Mouse (Mus musculus) liver, embryonic 15.5 days (tissue): ENCODE measurements around the gene Aff1. TPM values are rescaled to one million over a fixed set of nuclear protein-coding genes. Genes with fewer than 3 reads are reported as not detected.

Experiments used
- ATAC-seq: fragments of 200-750 bp; cut with Nextera tagmentation; 2 replicates; pipeline ENCODE4 v1.8.0; 2017; ENCODE audit warnings: moderate number of reproducible peaks, mild to moderate bottlenecking, moderate library complexity; ENCODE audit not compliant: insufficient read depth
- H3K27ac ChIP-seq: fragments of 300-500 bp; sonication (generic); replicated peaks from 2 replicates; pipeline ENCODE4 v1.5.1; 2015; ENCODE audit warnings: mild to moderate bottlenecking, inconsistent platforms
- H3K27me3 ChIP-seq: fragments of 300-500 bp; sonication (generic); 2 replicates; pipeline ENCODE4 v1.6.1; 2015; ENCODE audit warnings: mild to moderate bottlenecking, inconsistent platforms
- H3K36me3 ChIP-seq: fragments of 300-500 bp; sonication (generic); replicated peaks from 2 replicates; pipeline ENCODE4 v1.6.1; 2015; ENCODE audit warnings: moderate library complexity, mild to moderate bottlenecking, inconsistent platforms
- H3K4me1 ChIP-seq: fragments of 300-500 bp; sonication (generic); replicated peaks from 2 replicates; pipeline ENCODE4 v1.6.1; 2015; ENCODE audit warnings: inconsistent platforms
- H3K4me2 ChIP-seq: fragments of 300-500 bp; sonication (generic); 2 replicates; pipeline ENCODE4 v1.6.1; 2015; ENCODE audit warnings: moderate library complexity, mild to moderate bottlenecking, inconsistent platforms
- H3K4me3 ChIP-seq: fragments of 300-500 bp; sonication (generic); replicated peaks from 2 replicates; pipeline ENCODE4 v1.5.1; 2015; ENCODE audit warnings: mild to moderate bottlenecking, inconsistent platforms
- H3K9ac ChIP-seq: fragments of 300-500 bp; sonication (generic); 2 replicates; pipeline ENCODE4 v1.6.1; 2015; ENCODE audit warnings: moderate library complexity, mild to moderate bottlenecking, inconsistent platforms
- H3K9me3 ChIP-seq: fragments of 300-500 bp; sonication (generic); replicated peaks from 2 replicates; pipeline ENCODE4 v1.6.1; 2016; ENCODE audit warnings: inconsistent platforms
- WGBS: fragments of 180-500 bp; shearing (Covaris S2); methylation state at CpG from one replicate; pipeline ENCODE4 v1.1.7; 2015; ENCODE audit warnings: mixed read lengths; ENCODE audit not compliant: insufficient replicate concordance; 5-methylcytosine and 5-hydroxymethylcytosine counted together
- polyA plus RNA-seq: library from polyadenylated mRNA; unstranded; fragments of >200 nt; fragmentation: Nextera tagmentation; extraction: Ambion mirVana; gene quantifications from 2 replicates; pipeline ENCODE4 v1.2.1, GENCODE M21; 2015

Aff1 gene
- polyA plus RNA-seq, 1 experiment from 2014 or later = 14.3 TPM

GRCm38 (mm10) chr5:103818602-103819001 lies 126.4 kb downstream of the Aff1 start:
- Histone ChIP-seq H3K27me3 (no peaks in the 10 kb centered on the region), H3K27ac (no peak overlapping the region), H3K4me2 (no peak overlapping the region), H3K4me3 (no peak overlapping the region), H3K36me3 (peaks cover 96% of the 10 kb centered on the region), H3K4me1 (peaks cover 31% of the 10 kb centered on the region), H3K9ac (no peak overlapping the region), H3K9me3 (no peaks in the 10 kb centered on the region)
- no peak for ATAC-seq
- 89% methylated on average over 9 of the region's 9 CpGs for WGBS

- H3K36me3 ChIP-seq = peaks cover 96% of the 10 kb centered on the region
- 63% methylated on average over 1 of the region's 1 CpGs for WGBS
- no peaks in the 10 kb centered on the region for H3K27me3 ChIP-seq
- peaks cover 21% of the 10 kb centered on the region for H3K4me1 ChIP-seq
- no peak overlapping the region for H3K4me3 ChIP-seq
- no peak overlapping the region for H3K27ac ChIP-seq
- no peak overlapping the region for H3K4me2 ChIP-seq
- no peaks in the 10 kb centered on the region for H3K9me3 ChIP-seq
- no peak for ATAC-seq
- no peak overlapping the region for H3K9ac ChIP-seq
Measured at GRCm38 (mm10) chr5:103819674-103820073, 127.5 kb downstream of the Aff1 start.

DNA sequence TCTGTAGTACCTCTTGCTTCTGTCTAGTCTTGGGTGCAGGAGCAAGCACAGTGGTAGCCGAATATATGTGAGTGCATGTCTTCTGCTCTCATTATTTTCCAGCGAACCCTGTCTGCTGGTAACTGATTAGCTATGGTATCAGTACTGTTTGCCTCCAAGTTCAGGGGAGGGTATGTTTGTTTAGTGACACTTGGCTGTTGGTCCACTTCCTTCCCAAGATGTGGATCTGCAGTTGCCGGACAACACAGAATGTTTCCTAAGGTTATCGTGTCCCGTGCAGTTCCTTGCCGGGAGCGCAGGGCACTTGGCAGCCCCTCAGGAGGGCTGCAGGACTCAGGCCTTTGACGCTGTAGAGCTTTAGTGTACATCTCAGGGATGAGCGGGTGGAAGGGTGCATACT lies 128.9 kb downstream of the Aff1 start:
- Histone ChIP-seq H3K4me1 (peaks cover 17% of the 10 kb centered on the region), H3K27ac (0 out of 2 replicates have a peak overlapping the region, but pooled peaks have one; percentile 4), H3K4me3 (no peak overlapping the region), H3K36me3 (peaks cover 97% of the 10 kb centered on the region), H3K4me2 (peak overlapping the region; percentile 31), H3K9me3 (no peaks in the 10 kb centered on the region), H3K9ac (no peak overlapping the region), H3K27me3 (no peaks in the 10 kb centered on the region)
- WGBS = 65% methylated on average over 9 of the region's 9 CpGs
- ATAC-seq = peak; percentile 30

DNA sequence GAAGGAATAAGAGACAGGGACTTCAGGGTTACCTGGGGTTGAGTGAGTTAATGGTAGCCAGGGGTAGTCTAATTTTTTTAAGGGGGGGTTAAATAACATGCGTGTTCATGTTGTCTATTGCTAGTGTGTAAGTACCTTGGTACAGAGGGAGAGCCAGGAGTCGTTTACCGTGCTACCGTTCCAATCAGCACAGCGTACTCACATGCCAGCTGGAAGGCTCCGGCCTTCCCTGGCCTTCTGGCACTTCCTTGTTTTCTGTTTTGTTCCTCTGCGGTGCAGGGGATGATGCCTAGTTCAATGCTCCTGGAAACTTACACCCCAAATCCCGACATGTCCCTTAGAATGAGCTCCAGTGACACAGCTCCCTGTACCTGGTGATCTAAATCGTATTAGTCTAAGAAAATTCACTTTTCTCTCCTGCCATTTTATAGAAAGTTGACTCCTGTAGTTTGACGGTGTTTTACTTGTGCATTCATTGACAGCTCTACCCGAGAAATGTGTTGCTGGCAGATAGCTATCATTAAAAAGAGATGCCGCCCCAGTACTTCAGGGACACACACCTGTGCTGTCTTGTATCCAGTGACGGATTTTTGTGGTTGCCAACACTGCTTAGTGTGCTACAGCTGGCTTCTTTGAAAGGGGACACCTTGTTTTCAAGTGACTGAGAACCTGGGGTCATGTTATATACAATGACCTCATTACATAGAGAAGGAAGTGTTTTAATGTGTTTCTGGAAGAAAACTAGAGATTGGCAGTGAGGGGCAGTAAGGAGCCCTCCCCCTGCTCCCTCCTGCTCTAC lies 129.5 kb downstream of the Aff1 start:
- Histone ChIP-seq H3K27ac (0 out of 2 replicates have a peak overlapping the region, but pooled peaks have one; percentile 4), H3K9ac (no peak overlapping the region), H3K36me3 (peaks cover 98% of the 10 kb centered on the region), H3K4me3 (no peak overlapping the region), H3K4me2 (peak overlapping the region; percentile 31; the same call in 1 of the 2 replicates), H3K9me3 (no peaks in the 10 kb centered on the region), H3K27me3 (no peaks in the 10 kb centered on the region), H3K4me1 (peaks cover 17% of the 10 kb centered on the region)
- WGBS = 81% methylated on average over 13 of the region's 13 CpGs
- ATAC-seq = no peak

DNA sequence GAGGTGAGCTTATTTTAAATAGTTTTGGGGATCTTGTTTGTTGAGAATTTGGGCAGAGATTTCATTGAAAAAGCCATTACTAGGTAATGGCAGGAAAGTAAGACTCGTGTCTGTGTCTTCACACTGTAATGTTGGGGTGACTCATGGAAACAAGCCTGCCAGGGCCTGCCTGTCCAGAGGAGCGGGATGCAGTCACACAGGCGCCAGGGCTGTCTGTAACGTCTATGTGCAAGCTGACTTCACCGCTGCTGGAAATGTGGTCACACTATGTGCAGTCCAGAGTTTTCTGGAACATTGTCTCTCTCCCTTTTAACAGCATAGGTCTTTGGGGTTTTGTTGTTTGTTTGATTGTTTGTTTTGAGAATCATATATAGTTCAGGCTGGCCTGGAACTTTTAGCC lies 130.8 kb downstream of the Aff1 start:
- ATAC-seq = no peak
- no peak overlapping the region for H3K9ac ChIP-seq
- whole genome bisulfite sequencing = 93% methylated on average over 5 of the region's 5 CpGs
- H3K27ac ChIP-seq = no peak overlapping the region
- no peaks in the 10 kb centered on the region for H3K9me3 ChIP-seq
- no peak overlapping the region for H3K4me2 ChIP-seq
- no peak overlapping the region for H3K4me3 ChIP-seq
- H3K4me1 ChIP-seq = peaks cover 17% of the 10 kb centered on the region
- peaks cover 98% of the 10 kb centered on the region for H3K36me3 ChIP-seq
- no peaks in the 10 kb centered on the region for H3K27me3 ChIP-seq

DNA sequence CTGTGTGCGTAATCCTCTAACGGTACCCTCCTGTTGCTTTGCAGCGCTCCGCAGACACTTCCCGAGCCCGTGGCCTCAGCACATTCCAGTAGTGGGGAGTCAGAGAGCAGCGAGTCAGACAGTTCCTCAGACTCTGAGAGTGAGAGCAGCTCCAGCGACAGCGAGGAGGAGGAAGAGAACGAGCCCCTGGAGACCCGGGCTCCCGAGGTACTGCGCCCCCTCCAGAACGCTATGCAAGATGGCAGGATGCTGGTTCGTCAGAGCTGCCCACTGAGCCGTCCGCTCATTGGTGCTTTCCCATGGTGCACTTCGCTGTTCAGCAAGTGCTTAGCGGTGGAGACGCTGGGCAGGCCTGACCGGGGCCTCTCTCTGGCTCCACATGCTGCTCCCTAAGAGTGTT lies 136.1 kb downstream of the Aff1 start:
- no peak overlapping the region for H3K9ac ChIP-seq
- no peaks in the 10 kb centered on the region for H3K4me1 ChIP-seq
- no peak overlapping the region for H3K27ac ChIP-seq
- H3K4me3 ChIP-seq = no peak overlapping the region
- H3K9me3 ChIP-seq = no peaks in the 10 kb centered on the region
- H3K4me2 ChIP-seq = no peak overlapping the region
- no peaks in the 10 kb centered on the region for H3K27me3 ChIP-seq
- ATAC-seq = no peak
- H3K36me3 ChIP-seq = peaks cover 99% of the 10 kb centered on the region
- WGBS = 94% methylated on average over 21 of the region's 21 CpGs

GRCm38 (mm10) chr5:103828729-103829128 lies 136.6 kb downstream of the Aff1 start:
- H3K4me3 ChIP-seq = no peak overlapping the region
- H3K27me3 ChIP-seq = no peaks in the 10 kb centered on the region
- 82% methylated on average over 8 of the region's 8 CpGs for WGBS
- no peak overlapping the region for H3K9ac ChIP-seq
- peaks cover 99% of the 10 kb centered on the region for H3K36me3 ChIP-seq
- H3K27ac ChIP-seq = no peak overlapping the region
- H3K9me3 ChIP-seq = no peaks in the 10 kb centered on the region
- no peak for ATAC-seq
- no peaks in the 10 kb centered on the region for H3K4me1 ChIP-seq
- H3K4me2 ChIP-seq = no peak overlapping the region

DNA sequence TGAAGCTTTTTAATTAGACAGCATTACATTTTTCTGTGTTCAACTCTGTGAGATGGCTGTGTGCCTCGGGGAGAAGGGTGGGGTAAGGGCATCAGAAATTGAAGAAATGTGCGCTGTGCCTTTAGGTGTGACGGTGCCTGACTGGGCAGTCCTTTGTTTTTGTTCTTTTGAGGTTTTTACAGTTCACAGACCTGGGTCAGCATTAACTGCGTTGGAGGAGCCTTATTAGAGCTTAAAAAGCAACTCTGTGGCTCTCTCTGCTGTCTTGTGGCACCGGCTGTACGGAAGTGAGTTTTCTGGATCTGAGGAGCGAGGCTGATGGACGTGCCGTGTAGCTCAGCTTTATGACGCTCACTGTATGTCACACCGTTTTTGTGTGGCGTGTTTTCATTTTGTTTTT lies 137.0 kb downstream of the Aff1 start:
- H3K4me2 ChIP-seq = no peak overlapping the region
- 88% methylated on average over 12 of the region's 12 CpGs for WGBS
- no peak overlapping the region for H3K9ac ChIP-seq
- H3K27me3 ChIP-seq = no peaks in the 10 kb centered on the region
- no peaks in the 10 kb centered on the region for H3K4me1 ChIP-seq
- H3K4me3 ChIP-seq = no peak overlapping the region
- peaks cover 99% of the 10 kb centered on the region for H3K36me3 ChIP-seq
- no peak for ATAC-seq
- no peaks in the 10 kb centered on the region for H3K9me3 ChIP-seq
- no peak overlapping the region for H3K27ac ChIP-seq

- Histone ChIP-seq H3K9me3 (no peaks in the 10 kb centered on the region), H3K27ac (no peak overlapping the region), H3K9ac (no peak overlapping the region), H3K27me3 (no peaks in the 10 kb centered on the region), H3K36me3 (peaks cover 100% of the 10 kb centered on the region), H3K4me3 (no peak overlapping the region), H3K4me2 (no peak overlapping the region), H3K4me1 (no peaks in the 10 kb centered on the region)
- 100% methylated on average over 1 of the region's 1 CpGs for WGBS
- no peak for ATAC-seq
Measured at GRCm38 (mm10) chr5:103830886-103831285, 138.7 kb downstream of the Aff1 start.

DNA sequence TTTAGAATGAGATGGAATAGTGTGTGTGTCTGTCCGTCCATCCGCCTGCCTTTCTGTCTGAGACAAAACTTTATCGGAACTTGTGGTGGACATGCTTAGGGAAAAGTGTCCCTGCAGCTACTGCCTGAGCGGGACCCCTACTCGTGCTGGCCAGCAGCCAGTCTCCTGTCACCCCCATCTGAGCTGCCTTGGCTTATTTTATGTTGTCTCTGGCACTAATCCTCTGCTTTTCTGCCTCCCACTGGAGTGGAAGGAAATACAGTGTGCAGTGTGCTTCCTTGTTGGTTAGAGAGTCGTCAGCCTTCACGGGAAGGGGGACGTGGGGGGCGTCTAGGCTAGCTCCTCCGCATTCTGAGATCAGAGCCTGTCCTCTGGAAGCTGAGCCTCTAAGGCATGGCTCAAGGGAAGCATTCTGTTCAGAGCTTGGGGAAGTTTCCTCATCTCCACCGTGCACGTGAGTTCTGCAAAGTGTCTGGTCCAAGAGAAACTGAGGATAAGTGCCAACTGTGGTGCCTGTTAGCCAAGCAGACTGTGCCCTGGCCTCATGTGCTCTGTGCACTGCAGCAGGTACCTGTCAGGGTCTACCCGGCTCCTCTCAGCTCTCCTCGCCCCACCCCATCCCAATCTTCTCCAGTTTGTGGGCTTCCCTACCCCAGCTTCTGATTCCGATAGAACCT lies 143.4 kb downstream of the Aff1 start:
- Histone ChIP-seq H3K36me3 (peaks cover 100% of the 10 kb centered on the region), H3K9me3 (no peaks in the 10 kb centered on the region), H3K27ac (no peak overlapping the region), H3K4me1 (peaks cover 5% of the 10 kb centered on the region; the same call in 1 of the 2 replicates), H3K4me3 (no peak overlapping the region), H3K9ac (no peak overlapping the region), H3K27me3 (no peaks in the 10 kb centered on the region), H3K4me2 (no peak overlapping the region)
- 78% methylated on average over 15 of the region's 15 CpGs for WGBS
- no peak for ATAC-seq

- WGBS = 79% methylated on average over 10 of the region's 11 CpGs
- ATAC-seq = no peak
- peaks cover 100% of the 10 kb centered on the region for H3K36me3 ChIP-seq
Measured at GRCm38 (mm10) chr5:103836148-103836784, 144.1 kb downstream of the Aff1 start.

More at GRCm38 (mm10) chr5:103836148-103836784, 144.1 kb downstream of the Aff1 start:
- H3K4me3 ChIP-seq = no peak overlapping the region
- H3K4me2 ChIP-seq = no peak overlapping the region
- H3K9me3 ChIP-seq = no peaks in the 10 kb centered on the region
- peaks cover 5% of the 10 kb centered on the region; the same call in 1 of the 2 replicates for H3K4me1 ChIP-seq
- H3K9ac ChIP-seq = no peak overlapping the region
- no peak overlapping the region for H3K27ac ChIP-seq
- no peaks in the 10 kb centered on the region for H3K27me3 ChIP-seq
